Mouse (Mus musculus) kidney, adult 18-20 months (tissue): Measurements from ENCODE around the gene Dapl1.

Source experiments
- DNase-seq: peaks from one replicate; pipeline ENCODE4 v3.0.0; 2021

Dapl1 gene

DNA sequence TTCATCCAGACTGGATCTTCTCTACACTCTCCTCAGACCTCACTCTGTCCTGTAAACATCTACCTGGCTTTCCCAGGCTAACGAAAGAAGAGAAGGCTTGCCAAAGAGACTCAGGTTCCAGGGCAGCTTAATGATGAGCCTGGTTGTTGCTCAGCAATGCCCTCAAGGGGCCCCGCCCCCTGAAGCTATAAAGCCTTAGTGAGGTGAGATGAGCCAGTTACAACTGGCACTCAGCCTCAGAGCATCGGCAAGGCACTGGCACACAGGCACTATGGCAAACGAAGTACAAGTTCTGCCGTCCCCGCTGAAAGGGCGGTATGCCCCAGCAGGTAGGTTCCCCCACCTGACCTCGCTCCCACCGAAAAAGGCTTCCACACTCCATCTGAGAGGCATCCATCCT is at the start of gene Dapl1:
Gene Dapl1, plus strand, starts transcription at position 216 of the 400 bp plus-strand sequence.
- peak; percentile 53 for DNase-seq

DNA sequence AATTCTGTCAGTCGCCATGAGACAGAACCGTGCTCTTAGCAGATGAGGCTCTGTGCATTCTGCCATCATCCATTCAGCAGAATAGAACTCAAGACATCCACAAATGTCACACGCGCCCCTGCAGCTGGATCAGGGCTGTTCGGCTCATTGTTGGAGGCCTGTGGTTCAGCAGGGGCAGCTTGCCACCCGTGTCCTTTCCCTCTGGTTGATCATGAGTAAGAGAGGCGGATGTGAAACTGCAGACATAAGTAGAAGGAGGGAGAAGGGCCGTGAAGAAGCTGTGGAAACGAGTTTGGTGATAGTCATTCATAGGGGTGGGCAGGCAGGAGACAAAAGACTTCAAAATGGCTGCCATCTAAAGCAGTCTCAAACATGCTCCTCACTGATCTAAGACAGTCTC is 49.6 kb upstream of the Dapl1 start:
- no peak for DNase-seq

DNA sequence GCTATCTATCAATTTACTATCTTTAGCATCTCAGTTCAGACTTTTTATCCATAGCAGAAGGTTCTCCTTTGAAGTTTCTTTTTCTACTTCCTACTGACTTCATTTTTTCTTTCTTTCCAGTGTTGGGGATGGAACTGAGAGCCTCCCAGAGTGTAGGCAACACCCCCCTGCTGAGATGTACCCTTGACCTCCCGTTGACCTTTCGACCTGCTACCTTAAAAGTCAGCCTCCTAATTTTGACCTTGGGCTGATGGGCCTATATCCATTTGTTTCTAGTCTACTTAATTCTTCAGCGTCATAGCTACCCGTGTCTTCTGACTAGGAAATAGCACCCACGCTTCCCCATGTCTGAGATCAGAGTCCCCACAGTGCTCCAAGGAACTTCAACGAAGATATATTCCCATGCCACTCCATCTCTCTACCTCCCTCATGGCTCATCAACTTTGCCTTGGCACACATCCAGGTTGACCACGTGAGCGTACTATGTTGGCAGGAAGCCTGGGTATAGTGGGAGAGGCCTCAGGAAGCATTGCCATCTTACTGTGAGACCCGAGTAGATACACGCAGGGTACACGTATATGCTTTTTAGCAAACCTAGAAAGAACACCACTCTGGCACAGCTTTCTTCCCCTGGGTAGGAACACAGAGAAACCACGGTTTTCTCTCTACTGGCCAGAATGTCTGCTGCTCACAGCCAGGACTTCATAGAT is 46.6 kb upstream of the Dapl1 start:
- peak; percentile 91 for DNase-seq

DNA sequence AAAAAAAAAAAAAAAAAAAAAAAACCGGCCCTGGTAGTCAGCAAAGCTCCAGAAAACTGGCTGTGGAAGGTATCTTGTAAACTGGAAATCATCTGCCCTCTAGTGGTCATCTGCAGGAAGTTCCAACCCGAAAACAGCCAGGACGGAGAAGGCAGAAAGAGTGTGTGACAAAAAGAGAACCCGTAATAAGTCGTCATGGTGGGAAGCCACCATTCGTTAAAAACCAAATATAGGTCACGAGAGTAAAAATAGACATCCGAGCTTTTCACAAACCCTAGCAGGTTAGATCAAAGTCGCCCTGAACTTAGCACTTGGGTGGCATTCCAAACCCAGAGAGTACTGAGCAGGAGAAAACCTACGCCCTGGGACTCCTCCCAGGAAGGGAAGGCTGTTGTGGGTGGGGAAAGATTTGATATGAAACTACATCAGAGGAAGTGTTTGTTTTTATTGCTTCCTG is 45.9 kb upstream of the Dapl1 start:
- peak; percentile 75 for DNase-seq

DNA sequence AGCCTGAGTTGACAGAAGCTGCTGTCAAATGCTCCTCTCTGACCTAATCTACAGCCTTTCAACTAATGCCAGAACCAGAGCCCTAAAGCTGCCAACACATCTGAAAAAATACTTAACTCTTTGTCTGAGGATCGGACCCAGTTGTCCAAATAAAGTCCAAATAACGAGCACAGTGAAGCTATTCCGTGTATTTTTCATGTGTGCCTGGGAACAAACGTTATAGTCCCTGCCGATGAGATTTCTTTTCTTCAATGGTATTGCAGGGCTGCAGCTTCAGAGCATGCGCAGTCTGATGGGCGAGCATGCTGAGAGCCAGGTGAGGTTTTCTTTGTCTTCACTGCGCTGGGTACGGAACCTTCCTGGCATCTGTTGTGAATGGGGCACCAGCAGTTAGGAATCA is 44.6 kb upstream of the Dapl1 start:
- DNase-seq = no peak

DNA sequence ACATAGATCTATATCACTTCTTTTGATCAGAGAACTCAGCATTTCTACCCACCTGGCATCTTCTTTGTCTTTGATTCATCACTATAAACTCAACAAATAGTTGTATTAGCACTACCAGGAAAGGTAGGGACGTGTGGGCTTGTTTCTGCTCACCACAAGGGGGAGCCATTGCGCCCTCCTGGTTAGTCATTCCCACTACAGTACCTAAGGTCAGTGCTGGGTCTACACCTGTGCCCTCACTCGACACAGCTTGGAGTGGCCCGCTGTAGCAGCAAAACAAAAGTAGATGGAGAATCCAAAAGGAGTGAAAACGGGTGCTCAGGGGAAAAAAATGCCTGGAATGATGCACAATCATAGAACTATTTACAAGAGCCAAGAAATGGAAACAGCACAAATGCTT is 44.0 kb upstream of the Dapl1 start:
- peak; percentile 76 for DNase-seq

DNA sequence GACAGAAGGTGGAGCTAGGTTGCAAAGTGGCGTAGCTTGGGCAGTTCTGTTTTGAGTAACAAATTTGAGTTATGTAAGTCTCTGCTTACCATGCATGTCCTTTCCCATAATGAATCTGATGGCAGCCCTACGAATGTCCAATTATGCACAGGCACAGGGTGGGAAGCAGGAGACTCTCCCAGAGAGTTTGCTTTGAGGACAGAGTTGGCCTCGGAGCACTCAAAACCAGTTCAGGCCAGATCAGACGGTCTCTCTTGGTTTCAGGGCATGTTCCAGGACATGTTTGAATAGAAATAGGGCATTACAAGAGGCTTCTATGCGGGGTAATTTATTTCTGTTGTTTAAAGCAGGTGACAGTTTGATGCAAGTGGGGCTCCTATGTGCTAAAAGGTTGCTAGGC is 42.8 kb upstream of the Dapl1 start:
- DNase-seq = no peak

DNA sequence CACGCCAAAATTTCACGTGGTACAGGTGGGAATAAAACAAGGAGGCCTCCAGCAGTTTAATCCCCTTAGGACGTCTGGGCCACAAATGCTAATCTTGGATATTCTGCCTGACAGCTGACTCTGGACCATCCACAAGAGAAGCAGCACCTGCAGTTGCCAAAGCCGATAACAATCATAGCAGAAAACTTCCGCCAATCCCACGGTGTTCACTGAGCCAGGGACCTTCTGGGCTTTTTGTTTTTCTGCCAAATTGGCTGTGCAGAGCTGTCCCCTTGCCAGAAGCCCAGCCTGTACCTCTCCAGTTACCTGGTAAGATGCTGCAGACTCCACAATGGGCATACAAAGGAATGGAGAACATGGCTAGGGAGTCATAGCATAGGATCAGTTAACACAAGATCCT is 37.8 kb upstream of the Dapl1 start:
- no peak for DNase-seq

DNA sequence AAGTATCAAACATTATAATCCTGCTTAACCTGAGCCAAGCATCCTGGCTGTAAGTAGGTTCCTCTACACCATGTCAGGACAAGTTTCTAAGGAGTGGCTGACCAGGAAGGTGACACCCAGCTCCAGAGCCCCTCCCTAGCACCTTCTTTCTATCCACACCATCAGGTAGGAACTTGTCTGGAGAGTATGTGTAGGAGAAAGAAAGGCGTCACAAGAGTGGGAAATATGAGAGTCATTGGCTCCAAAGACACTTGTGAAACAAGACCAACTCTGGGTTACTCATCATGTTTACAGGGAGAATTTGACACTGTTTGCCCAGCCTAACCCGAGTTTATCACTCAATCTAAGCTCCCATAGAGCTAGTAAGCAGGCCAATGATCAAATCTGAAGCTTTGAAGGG is 36.7 kb upstream of the Dapl1 start:
- no peak for DNase-seq

DNA sequence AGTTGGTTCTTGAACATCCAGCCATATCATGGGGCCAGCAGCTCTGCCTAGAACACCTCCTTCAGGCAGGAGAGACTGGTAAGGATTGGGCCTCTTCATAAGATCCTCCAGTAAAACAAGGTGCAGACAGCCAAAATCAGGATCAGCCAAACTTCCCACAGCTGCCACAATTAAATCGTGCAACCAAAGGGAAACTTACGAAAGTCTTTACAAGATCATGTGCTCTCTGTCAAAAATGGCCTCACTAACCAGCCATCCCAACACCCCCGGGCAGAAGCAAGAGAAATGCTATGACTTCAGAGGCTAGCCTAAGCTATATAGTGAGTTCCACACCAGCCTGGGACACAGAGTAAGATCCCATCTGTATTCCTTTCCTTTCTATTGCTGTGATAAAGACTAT is 35.9 kb upstream of the Dapl1 start:
- DNase-seq = no peak

DNA sequence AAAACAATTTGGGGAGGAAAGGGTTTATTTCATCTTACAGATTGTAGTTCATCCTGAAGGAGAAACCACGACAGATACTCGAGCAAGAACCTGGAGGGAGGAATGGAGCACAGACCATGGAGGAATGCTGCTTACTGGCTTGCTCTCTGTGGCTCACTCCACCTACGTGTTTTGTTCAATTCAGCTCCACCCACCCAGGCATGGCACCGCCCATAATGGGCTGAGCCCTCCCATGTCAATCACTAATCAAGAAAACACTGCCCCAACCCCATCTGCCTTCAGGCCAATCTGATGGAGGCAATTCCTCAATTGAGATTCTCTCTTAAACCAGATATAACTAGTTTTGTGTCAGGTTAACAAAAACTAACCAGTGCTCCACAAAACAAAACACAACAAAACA is 35.5 kb upstream of the Dapl1 start:
- DNase-seq = no peak

DNA sequence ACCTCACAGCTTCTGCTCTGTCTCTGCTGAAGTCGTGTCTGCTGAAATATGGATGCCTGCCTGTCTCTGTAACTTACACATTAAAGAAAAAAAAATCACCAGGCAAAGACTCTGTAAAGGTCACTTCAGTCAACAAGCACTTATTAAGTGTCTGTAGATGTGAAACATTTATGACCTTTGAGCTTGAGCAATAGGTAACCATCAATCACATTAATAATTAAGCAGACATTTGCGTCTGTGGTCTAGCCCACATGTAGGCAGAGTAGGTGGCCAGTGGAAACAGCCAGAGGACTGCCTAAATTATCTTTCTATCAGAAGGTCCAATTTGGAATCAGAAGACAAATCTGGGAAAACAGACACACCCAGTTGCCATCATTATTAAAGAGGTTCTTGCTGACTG is 32.8 kb upstream of the Dapl1 start:
- DNase-seq = no peak

DNA sequence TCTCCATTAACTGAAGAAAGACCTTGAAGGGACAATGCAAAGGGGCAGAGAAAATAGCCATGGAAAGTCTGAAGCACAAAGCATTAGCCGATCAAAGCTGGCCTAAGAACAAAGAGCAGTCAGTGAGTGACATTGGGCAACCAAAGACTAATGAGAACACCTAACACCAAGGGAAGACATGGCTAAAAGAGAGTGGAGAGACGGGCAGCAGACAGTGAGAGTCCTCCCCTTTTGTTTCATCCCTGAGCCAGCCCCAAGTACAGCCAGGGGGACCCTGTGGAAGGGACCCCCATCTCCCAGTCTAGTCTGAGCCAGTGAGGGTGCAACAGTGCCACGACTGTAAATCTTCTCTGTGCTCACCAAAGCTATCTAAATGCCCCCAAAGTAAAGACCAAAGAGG is 32.4 kb upstream of the Dapl1 start:
- no peak for DNase-seq

DNA sequence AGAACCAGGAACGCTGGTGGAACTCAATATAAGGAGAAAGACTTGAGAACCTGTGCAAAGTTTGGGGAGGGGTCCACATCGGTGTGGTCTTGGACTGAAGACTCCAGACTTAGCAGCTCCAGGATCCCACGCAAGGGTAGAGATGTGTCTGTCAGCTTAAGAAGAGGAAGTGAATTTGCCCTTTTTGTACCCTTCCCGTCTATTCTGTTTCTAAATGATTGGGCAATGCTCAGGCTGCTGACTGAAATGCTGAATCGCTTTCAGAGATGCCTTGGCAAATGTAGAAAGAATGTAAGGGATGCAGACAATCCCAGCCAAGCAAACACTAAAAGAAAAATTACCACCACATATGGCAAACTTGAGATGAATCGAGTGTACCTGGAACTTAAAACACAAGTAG is 22.4 kb upstream of the Dapl1 start:
- no peak for DNase-seq

DNA sequence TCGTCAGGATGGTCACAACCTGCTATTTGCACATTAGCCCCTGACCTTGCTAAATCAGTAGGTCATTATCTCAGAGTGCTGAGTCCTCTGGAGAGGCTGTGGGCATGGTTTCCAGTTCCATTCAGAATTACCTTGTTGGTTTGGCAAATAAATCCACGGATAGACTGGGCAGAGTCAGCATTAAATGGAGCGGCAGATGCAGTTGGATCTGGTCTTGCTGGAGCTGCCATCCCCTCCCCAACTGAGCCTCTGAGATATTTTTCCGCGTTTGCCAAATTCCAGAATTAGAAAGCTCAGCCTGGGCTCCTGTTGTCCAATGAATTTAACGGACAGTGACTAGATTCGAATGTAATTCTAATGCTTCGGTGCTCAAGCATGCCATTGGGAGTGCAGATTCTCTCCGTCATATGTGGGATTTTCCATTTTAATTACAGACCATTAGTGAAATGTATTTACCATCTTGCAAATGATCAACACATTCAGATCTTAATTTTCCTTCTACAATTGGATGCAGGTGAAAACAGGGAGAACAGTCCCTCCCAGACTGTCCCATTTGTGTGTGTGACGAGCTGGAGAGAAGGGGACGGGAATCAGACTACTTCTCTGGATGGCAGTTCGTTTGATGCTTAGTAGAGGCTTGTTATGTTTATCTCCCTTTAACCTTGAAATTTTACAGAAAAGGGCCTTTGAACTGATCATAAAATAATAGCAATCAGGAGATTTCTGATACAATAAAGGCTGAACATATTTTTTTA is 20.8 kb upstream of the Dapl1 start:
- no peak for DNase-seq

DNA sequence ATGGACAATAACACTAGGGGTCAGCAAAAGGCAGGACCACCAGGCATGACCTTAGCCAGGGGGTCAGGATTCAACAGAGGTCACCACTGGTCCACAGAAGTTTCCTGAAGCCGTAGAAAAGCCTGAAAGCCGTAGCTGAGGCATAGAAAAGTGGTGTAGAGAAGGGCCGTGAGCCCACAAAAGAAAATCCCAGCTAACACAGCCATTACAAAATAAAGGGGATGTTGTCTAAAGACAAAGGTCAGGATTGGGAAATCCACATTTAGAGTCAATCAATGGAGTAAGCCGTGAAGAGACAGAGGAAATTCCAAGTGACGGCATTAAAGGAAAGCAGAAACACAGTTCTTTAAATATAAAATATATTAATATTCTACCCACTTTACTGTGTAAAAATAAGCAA is 18.8 kb upstream of the Dapl1 start:
- DNase-seq = no peak

DNA sequence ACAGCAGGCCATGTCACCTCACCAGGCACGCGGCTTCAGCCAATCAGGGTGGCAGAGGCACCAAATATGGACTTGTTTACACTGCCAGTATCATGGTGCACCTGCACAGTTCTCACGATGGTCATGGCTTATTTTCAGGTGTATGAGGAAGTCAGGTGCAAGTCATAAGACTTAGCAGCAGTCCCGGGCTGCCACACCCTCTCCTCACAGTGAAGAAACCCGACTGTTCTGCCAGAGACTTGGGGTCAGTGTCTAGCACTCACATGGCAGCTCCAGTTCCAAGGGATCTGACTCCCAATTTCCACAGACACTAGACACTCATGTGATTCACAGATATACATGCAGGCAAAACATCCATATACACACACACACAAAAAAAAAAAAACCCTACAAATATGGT is 18.1 kb upstream of the Dapl1 start:
- DNase-seq = no peak

DNA sequence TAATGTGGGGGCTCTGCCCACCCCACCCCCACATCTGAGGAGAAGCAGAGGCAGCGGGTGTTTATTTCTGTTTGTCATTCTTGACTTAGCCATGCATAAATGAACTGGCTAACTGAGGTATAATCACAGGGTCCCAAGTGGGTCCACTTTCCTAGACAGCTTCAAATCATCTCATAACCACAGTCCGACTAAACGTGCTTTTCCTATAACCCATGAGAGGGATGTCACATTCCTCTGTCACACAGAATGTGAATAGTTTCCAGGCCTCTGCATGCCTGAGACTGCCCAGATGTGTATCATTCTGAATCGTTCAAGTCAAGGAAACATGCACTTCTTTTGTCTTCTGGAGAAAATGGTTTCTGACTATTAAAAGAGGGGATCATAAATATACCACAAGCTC is 17.4 kb upstream of the Dapl1 start:
- DNase-seq = no peak

DNA sequence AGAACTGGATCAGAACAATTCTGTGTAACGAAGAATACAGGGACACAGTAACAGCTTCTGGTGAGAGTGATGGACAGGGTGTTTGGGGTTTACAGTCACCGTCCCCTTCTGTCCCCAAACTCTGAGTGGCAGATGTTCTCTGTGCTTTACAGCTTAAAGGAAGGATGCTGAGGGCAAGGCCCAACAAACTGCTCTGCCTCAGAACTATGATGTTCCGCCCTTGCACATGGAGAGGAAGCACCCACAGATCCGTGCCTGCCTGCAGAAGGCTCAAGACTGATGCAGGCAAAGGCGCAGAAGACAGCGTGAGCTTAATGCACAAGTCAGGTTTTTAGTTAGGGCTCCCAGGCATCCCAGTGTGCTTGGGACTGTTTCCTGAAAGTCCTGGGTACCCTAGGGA is 16.5 kb upstream of the Dapl1 start:
- no peak for DNase-seq

DNA sequence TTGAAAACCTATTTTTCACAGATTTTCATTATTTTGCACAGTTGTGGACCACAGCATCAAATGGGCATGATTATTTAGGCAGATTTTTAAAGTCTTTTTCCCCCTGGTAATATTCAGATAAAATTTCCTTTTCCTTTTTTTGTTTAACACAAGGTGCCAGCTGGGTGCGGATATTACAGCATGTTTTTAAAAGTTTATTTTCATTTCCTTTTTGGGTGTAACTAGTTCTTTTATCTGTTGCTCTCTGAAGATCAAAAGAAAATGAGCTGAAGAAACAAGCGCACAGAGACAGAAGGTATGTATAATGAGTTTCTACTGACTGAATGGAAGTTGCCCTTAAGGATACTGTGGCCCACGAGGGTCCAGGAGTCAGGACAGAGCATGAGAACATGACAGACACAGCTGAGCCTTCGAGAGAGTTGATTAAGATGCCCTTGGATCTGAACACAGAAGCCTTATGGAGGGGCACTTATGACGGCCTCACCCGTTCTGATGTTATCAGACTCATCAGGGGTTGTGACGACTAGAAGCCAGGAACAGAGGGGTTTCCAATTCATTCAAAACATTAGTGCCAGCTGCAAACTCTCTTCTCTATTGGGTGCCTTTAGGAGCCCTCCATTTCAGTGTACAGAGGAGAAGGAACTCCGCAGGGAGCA is 14.7 kb upstream of the Dapl1 start:
- DNase-seq = no peak

DNA sequence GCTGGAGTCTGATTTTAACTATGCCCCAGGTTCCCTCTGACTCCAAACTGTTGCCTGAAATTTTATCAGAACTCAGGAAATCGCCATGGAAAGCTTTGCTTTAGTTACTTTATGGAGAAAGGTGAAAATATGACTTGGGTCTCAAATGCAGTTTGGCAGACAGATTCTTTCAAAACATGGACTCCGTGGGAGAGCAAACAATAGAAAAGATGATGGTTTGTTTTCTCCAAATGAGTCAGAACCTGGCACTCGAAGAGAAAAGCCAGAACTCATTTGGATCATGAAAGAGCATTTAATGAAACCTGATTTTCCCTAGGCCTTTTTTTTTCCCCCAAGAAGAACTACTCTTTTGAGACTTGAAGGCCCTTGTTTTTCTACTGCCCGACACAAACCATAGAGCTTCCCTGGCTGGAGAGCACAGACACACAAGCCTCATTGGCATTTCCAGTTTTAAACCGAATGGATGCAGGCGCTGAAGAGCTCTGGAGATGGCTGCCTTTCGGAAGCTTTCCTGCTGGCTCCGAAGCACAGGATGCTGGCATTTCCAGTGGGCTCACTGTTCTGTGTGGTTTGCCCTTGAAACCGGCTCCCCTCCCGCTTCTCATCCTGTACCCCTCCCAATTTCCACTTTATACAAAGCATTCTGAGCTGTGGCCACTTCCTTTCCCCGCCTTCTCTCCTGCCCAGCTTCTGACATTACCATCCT is 14.0 kb upstream of the Dapl1 start:
- DNase-seq = no peak

DNA sequence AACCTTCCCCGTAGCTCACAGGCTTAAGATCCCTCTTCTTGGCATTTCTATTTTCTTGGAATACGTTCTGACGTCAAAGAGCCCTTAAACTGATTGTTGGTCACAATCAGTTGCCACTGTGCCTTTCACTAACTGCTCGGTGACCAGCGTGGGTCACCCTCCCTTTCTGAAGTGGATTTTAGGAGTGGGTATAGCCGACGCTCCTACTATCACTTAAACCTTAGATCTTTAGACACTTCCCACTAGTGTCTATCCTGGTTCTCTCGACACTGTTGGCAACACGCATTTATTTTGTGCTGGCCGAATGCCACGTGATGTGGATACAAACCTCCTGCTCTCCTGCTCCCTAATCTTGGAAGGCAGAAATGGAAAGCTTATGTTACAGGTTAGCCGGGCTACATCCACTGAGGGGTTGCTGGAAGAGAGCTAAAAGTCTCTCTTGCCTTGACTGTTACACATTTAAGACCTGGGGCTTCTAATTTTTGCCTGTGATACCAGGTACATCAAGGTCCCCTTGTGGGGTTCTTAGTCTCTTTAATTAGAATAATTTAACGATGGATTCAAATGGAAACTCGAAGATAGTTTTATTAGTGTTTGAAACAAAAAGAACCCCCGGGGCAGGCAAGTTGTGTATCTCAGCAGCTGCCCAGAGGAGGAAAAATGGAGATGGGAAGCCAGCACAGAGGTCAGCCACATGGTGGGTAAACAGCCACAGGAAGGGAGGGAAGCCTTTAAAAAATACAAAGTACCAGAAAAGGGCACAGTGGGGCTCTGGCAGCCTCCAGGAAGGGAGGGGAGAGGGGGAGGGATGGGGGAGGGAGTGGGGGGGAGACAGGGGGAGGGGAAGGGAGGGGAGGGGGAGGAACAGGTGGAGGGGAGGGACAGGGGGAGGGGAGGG is 13.2 kb upstream of the Dapl1 start:
- DNase-seq = no peak
